Mouse (Mus musculus): ENCODE measurements around the gene Ankrd28. TPM values are rescaled to one million over a fixed set of nuclear protein-coding genes. Genes with fewer than 3 reads are reported as not detected.
A peak's percentile ranks its signal among the peaks of the same experiment; 100 is the strongest.

Ankrd28 gene
- polyA plus RNA-seq, 1 experiment from 2014 or later = 11.7 TPM

DNA sequence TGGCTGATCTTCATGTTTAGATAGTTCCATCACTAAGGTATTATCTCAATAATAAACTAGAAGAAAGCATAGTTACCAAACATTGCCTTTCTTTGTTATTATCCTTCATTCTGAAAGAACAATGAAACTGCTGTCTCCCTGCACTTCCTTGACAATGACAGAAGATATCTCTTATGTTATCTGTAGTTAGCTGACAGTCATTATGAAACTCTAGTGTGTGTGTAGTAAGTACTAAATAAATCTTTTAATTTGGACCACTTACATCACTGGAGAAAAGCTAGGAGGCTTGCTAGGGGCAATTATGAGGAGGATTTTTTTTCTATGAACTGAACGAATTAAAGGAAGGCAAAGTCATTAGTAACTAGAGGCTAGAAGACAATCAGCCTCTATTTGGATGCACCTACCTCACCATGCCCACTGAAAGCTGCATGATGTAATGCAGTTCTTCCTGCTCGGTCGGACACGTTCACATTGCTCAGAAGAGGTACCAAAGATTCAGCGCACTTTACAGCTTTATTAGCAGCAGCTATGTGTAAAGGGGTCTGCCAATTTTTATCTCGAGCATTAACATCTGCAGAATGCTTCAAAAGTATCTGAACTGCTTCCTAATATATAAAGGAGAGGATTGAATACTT lies 82.1 kb downstream of the Ankrd28 start:
- ATAC-seq (ENCODE audit: insufficient read depth) = no peak
- WGBS = 77% methylated on average over 6 of the region's 6 CpGs
- TF ChIP-seq CTCF (IDR thresholded peaks at IDR 0.05; ENCODE audit: low read depth) = no peak
- Histone ChIP-seq H3K27ac (ENCODE audit: low read depth) (no peak overlapping the region), H3K9me3 (ENCODE audit: low read depth, low read length) (no peaks in the 10 kb centered on the region), H3K9ac (no peak overlapping the region), H3K4me2 (no peak overlapping the region), H3K27me3 (ENCODE audit: insufficient read depth, low read length) (no peaks in the 10 kb centered on the region), H3K36me3 (ENCODE audit: insufficient read depth) (peaks cover 17% of the 10 kb centered on the region; the same call in 1 of the 2 replicates), H3K4me1 (ENCODE audit: insufficient read depth) (no peaks in the 10 kb centered on the region), H3K4me3 (ENCODE audit: low read depth, low read length) (no peak overlapping the region)
- no peak for DNase-seq

DNA sequence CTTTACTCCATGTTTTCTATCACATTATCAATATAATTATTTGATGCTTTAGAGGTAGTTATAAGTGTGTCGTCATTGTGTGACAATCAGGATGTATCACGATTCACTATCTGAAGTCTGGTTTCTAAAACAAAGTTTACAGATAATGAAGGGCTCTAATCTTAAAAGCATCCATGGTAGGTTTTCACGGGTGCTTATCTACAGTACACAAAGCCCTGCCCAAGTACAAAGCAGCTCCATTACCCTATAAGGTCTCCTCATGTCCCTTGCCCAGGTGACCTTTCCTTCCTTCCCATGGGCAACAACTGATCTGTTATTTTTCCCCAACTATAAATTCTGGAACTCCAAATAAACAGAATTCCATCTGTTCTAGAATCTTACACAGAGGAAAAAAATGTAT lies 87.9 kb downstream of the Ankrd28 start:
- Histone ChIP-seq H3K9ac (no peak overlapping the region), H3K4me3 (ENCODE audit: low read depth, low read length) (no peak overlapping the region), H3K4me1 (ENCODE audit: insufficient read depth) (no peaks in the 10 kb centered on the region), H3K27me3 (ENCODE audit: insufficient read depth, low read length) (no peaks in the 10 kb centered on the region), H3K4me2 (no peak overlapping the region), H3K27ac (ENCODE audit: low read depth) (no peak overlapping the region), H3K9me3 (ENCODE audit: low read depth, low read length) (no peaks in the 10 kb centered on the region), H3K36me3 (ENCODE audit: insufficient read depth) (peaks cover 25% of the 10 kb centered on the region; the same call in 1 of the 2 replicates)
- no peak for ATAC-seq (ENCODE audit: insufficient read depth)
- 37% methylated on average over 3 of the region's 3 CpGs for WGBS
- no peak for DNase-seq
- no peak for TF ChIP-seq CTCF (IDR thresholded peaks at IDR 0.05; ENCODE audit: low read depth)

DNA sequence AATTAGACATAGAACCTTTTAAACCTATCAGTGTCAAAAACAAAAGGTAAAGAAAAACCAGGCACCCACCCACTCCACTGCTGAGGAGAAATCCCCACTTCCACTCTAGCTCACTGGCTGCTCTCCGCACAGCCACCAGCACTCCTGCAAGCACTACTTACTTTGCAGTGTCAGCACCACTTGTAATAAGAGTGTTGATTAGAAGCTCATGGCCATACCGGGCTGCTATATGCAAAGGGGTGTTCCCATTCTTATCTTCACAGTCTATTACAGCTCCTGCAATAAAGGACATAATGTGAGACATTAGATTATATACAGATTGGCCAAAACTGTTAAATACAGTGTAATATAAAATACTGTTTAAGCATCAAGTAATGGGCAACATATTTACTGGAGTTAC lies 95.6 kb downstream of the Ankrd28 start:
- H3K36me3 ChIP-seq (ENCODE audit: insufficient read depth) = 0 out of 2 replicates have a peak, but pooled peaks cover 22% of the 10 kb centered on the region
- no peak for DNase-seq
- no peak overlapping the region for H3K4me2 ChIP-seq
- no peak overlapping the region for H3K4me3 ChIP-seq (ENCODE audit: low read depth, low read length)
- WGBS = 79% methylated on average over 2 of the region's 2 CpGs
- TF ChIP-seq CTCF (IDR thresholded peaks at IDR 0.05; ENCODE audit: low read depth) = no peak
- H3K27me3 ChIP-seq (ENCODE audit: insufficient read depth, low read length) = no peaks in the 10 kb centered on the region
- no peak overlapping the region for H3K9ac ChIP-seq
- H3K27ac ChIP-seq (ENCODE audit: low read depth) = no peak overlapping the region
- ATAC-seq (ENCODE audit: insufficient read depth) = no peak
- H3K9me3 ChIP-seq (ENCODE audit: low read depth, low read length) = no peaks in the 10 kb centered on the region
- H3K4me1 ChIP-seq (ENCODE audit: insufficient read depth) = no peaks in the 10 kb centered on the region

- H3K36me3 ChIP-seq (ENCODE audit: insufficient read depth) = peaks cover 32% of the 10 kb centered on the region
- no peak for ATAC-seq (ENCODE audit: insufficient read depth)
- WGBS = 83% methylated on average over 3 of the region's 3 CpGs
Measured at GRCm38 (mm10) chr14:31727522-31727921, 102.9 kb downstream of the Ankrd28 start.

GRCm38 (mm10) chr14:31722746-31723145 lies 107.7 kb downstream of the Ankrd28 start:
- WGBS = 89% methylated on average over 1 of the region's 1 CpGs

More at GRCm38 (mm10) chr14:31727522-31727921, 102.9 kb downstream of the Ankrd28 start:
- H3K9me3 ChIP-seq (ENCODE audit: low read depth, low read length) = no peaks in the 10 kb centered on the region
- DNase-seq = no peak
- no peaks in the 10 kb centered on the region for H3K27me3 ChIP-seq (ENCODE audit: insufficient read depth, low read length)
- TF ChIP-seq CTCF (IDR thresholded peaks at IDR 0.05; ENCODE audit: low read depth) = no peak
- H3K4me3 ChIP-seq (ENCODE audit: low read depth, low read length) = no peak overlapping the region
- H3K9ac ChIP-seq = no peak overlapping the region
- no peak overlapping the region for H3K4me2 ChIP-seq
- H3K4me1 ChIP-seq (ENCODE audit: insufficient read depth) = no peaks in the 10 kb centered on the region
- no peak overlapping the region for H3K27ac ChIP-seq (ENCODE audit: low read depth)

GRCm38 (mm10) chr14:31721256-31721655 lies 109.2 kb downstream of the Ankrd28 start:
- 77% methylated on average over 3 of the region's 3 CpGs for WGBS
- Histone ChIP-seq H3K4me1 (ENCODE audit: insufficient read depth) (no peaks in the 10 kb centered on the region), H3K27ac (ENCODE audit: low read depth) (no peak overlapping the region), H3K9me3 (ENCODE audit: low read depth, low read length) (no peaks in the 10 kb centered on the region), H3K9ac (no peak overlapping the region), H3K27me3 (ENCODE audit: insufficient read depth, low read length) (no peaks in the 10 kb centered on the region), H3K36me3 (ENCODE audit: insufficient read depth) (peaks cover 39% of the 10 kb centered on the region), H3K4me3 (ENCODE audit: low read depth, low read length) (no peak overlapping the region), H3K4me2 (no peak overlapping the region)
- DNase-seq (peak; percentile 1), ATAC-seq (ENCODE audit: insufficient read depth) (no peak)
- TF ChIP-seq CTCF (IDR thresholded peaks at IDR 0.05; ENCODE audit: low read depth) = no peak

More at GRCm38 (mm10) chr14:31722746-31723145, 107.7 kb downstream of the Ankrd28 start:
- H3K9ac ChIP-seq = no peak overlapping the region
- H3K27ac ChIP-seq (ENCODE audit: low read depth) = no peak overlapping the region
- H3K4me2 ChIP-seq = no peak overlapping the region
- H3K4me3 ChIP-seq (ENCODE audit: low read depth, low read length) = no peak overlapping the region
- ATAC-seq (ENCODE audit: insufficient read depth) (no peak), DNase-seq (no peak)
- no peaks in the 10 kb centered on the region for H3K4me1 ChIP-seq (ENCODE audit: insufficient read depth)
- no peaks in the 10 kb centered on the region for H3K27me3 ChIP-seq (ENCODE audit: insufficient read depth, low read length)
- no peaks in the 10 kb centered on the region for H3K9me3 ChIP-seq (ENCODE audit: low read depth, low read length)
- H3K36me3 ChIP-seq (ENCODE audit: insufficient read depth) = peaks cover 41% of the 10 kb centered on the region
- TF ChIP-seq CTCF (IDR thresholded peaks at IDR 0.05; ENCODE audit: low read depth) = no peak

DNA sequence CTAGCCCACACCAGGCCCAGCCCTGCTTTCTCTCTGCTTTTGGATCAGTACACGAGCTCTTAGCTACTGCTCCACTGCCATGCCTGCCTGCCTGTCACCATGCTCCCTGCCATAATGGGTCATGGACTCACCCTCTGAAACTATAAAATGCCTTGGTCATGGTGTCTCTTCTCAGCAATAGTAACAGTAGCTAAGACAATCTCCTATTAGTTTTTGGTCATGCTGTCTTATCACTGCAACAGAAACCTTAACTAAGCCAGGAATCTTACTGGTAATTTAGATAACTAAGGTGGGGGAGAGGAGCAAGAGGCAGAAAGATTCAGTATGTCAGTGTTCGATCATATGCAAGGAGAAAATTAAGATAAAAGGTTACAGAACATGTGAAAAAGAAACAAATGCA lies 112.1 kb downstream of the Ankrd28 start:
- Histone ChIP-seq H3K27me3 (ENCODE audit: insufficient read depth, low read length) (no peaks in the 10 kb centered on the region), H3K9me3 (ENCODE audit: low read depth, low read length) (no peaks in the 10 kb centered on the region), H3K36me3 (ENCODE audit: insufficient read depth) (peaks cover 45% of the 10 kb centered on the region), H3K4me3 (ENCODE audit: low read depth, low read length) (no peak overlapping the region), H3K27ac (ENCODE audit: low read depth) (no peak overlapping the region), H3K9ac (no peak overlapping the region), H3K4me1 (ENCODE audit: insufficient read depth) (no peaks in the 10 kb centered on the region), H3K4me2 (no peak overlapping the region)
- TF ChIP-seq CTCF (IDR thresholded peaks at IDR 0.05; ENCODE audit: low read depth) = no peak
- no peak for ATAC-seq (ENCODE audit: insufficient read depth)
- WGBS = 87% methylated on average over 2 of the region's 2 CpGs
- DNase-seq = no peak

Data from lung, embryonic 14.5 days (tissue).